Mouse (Mus musculus) hindbrain, embryonic 15.5 days (tissue): Measurements from ENCODE around the gene Soga1. TPM values are rescaled to one million over a fixed set of nuclear protein-coding genes. Genes with fewer than 3 reads are reported as not detected.

ENCODE experiments used
- ATAC-seq: fragments of 200-750 bp; cut with Nextera tagmentation; 2 replicates; pipeline ENCODE4 v1.8.0; 2017; ENCODE audit warnings: low read depth, moderate number of reproducible peaks, moderate TSS enrichment; ENCODE audit not compliant: low FRiP score
- H3K27ac ChIP-seq: fragments of 300-500 bp; sonication (generic); replicated peaks from 2 replicates; pipeline ENCODE4 v1.5.1; 2015; ENCODE audit warnings: mild to moderate bottlenecking, inconsistent platforms
- H3K27me3 ChIP-seq: fragments of 300-500 bp; sonication (generic); 2 replicates; pipeline ENCODE4 v1.6.1; 2015; ENCODE audit warnings: control low read depth, inconsistent platforms
- H3K36me3 ChIP-seq: fragments of 300-500 bp; sonication (generic); 2 replicates; pipeline ENCODE4 v1.6.1; 2015; ENCODE audit warnings: control low read depth, inconsistent platforms
- H3K4me1 ChIP-seq: fragments of 300-500 bp; sonication (generic); replicated peaks from 2 replicates; pipeline ENCODE4 v1.6.1; 2015; ENCODE audit warnings: control low read depth, inconsistent platforms
- H3K4me2 ChIP-seq: fragments of 300-500 bp; sonication (generic); 2 replicates; pipeline ENCODE4 v1.6.1; 2015; ENCODE audit warnings: moderate library complexity, mild to moderate bottlenecking, inconsistent platforms
- H3K4me3 ChIP-seq: fragments of 300-500 bp; sonication (generic); 2 replicates; pipeline ENCODE4 v1.5.1; 2015; ENCODE audit warnings: mild to moderate bottlenecking, inconsistent platforms
- H3K9ac ChIP-seq: fragments of 300-500 bp; sonication (generic); 2 replicates; pipeline ENCODE4 v1.6.1; 2015; ENCODE audit warnings: inconsistent platforms
- H3K9me3 ChIP-seq: fragments of 300-500 bp; sonication (generic); 2 replicates; pipeline ENCODE4 v1.6.1; 2016; ENCODE audit warnings: control low read depth, inconsistent platforms
- WGBS: fragments of 180-500 bp; shearing (Covaris S2); methylation state at CpG from one replicate; pipeline ENCODE4 v1.1.7; 2015; 5-methylcytosine and 5-hydroxymethylcytosine counted together
- polyA plus RNA-seq: library from polyadenylated mRNA; unstranded; fragments of >200 nt; fragmentation: Nextera tagmentation; extraction: Ambion mirVana; gene quantifications from 2 replicates; pipeline ENCODE4 v1.2.1, GENCODE M21; 2015

Gene Soga1
- polyA plus RNA-seq, 1 experiment from 2014 or later, result 5.2 TPM

GRCm38 (mm10) chr2:156991470-156992319 lies 87.4 kb downstream of the Soga1 start, which contains the start of gene Ndrg3:
TSS of gene Ndrg3 (minus strand) at chr2:156992056.
- peak within 1 kb of the TSS; percentile 92 for H3K9ac ChIP-seq
- H3K4me2 ChIP-seq, result peak within 1 kb of the TSS; percentile 78
- H3K4me3 ChIP-seq, result peak within 1 kb of the TSS; percentile 85
- peaks cover 19% of the 10 kb centered on the region for H3K4me1 ChIP-seq
- under 1% methylated on average over 66 of the region's 66 CpGs for WGBS
- no peaks in the 10 kb centered on the region for H3K9me3 ChIP-seq
- peak within 1 kb of the TSS; percentile 87 for H3K27ac ChIP-seq
- no peaks in the 10 kb centered on the region for H3K36me3 ChIP-seq
- peak; percentile 97 for ATAC-seq
- H3K27me3 ChIP-seq, result no peaks in the 10 kb centered on the region

- Histone ChIP-seq H3K36me3 (no peaks in the 10 kb centered on the region), H3K27me3 (no peaks in the 10 kb centered on the region), H3K27ac (peak overlapping the region; percentile 87; the same call in 1 of the 2 replicates), H3K9me3 (no peaks in the 10 kb centered on the region), H3K4me3 (peak overlapping the region; percentile 85), H3K4me1 (peaks cover 19% of the 10 kb centered on the region), H3K9ac (peak overlapping the region; percentile 92), H3K4me2 (peak overlapping the region; percentile 78)
- ATAC-seq, result no peak
- 3% methylated on average over 16 of the region's 16 CpGs for WGBS
Observed at GRCm38 (mm10) chr2:156990727-156991431, 88.2 kb downstream of the Soga1 start.

DNA sequence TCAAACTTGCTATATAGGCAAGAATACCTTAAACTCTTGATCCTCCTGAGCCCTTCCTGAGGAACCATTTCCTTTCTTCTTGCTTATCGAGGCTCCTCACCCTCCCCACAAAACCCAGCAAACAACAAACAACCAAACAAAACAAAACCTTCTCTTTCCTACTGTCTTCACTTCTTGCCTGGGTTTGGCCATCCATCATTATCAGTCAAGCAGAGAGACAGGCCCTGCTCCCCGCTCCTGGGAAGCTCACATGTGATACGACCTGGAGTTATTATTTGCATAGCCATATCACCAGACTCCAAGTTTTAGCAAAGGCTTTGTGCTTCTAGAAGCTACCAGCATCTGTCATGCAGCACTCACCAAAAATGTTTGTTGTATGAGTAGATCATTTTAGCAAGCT lies 91.7 kb downstream of the Soga1 start:
- WGBS, result 54% methylated on average over 3 of the region's 3 CpGs

DNA sequence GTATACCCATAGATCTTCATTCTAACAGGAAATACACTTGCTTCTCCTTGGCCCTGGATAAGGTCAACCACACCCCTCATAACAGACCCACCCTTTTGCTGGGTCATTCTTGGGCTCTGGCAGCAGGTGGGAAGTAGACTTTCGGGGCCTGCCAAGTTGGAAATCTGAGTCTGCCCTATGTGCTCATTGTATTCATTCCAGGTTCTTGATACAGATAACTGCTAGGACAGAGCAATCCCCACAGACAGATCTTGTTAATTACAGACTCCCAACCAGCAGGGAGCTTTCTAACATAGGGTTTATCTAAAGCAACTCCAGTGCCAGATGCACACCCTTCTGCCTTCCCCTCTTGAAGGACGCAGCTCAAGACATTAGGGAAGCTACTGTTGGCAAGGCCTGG lies 96.2 kb downstream of the Soga1 start:
- H3K9ac ChIP-seq, result no peak overlapping the region
- 0 out of 2 replicates have a peak overlapping the region, but pooled peaks have one; percentile 1 for H3K27ac ChIP-seq
- no peaks in the 10 kb centered on the region for H3K9me3 ChIP-seq
- no peaks in the 10 kb centered on the region for H3K27me3 ChIP-seq
- no peak for ATAC-seq
- 63% methylated on average over 2 of the region's 2 CpGs for WGBS
- H3K36me3 ChIP-seq, result no peaks in the 10 kb centered on the region
- H3K4me3 ChIP-seq, result no peak overlapping the region
- H3K4me2 ChIP-seq, result no peak overlapping the region
- H3K4me1 ChIP-seq, result 0 out of 2 replicates have a peak, but pooled peaks cover 1% of the 10 kb centered on the region

More for the DNA sequence above, 91.7 kb downstream of the Soga1 start:
- H3K4me2 ChIP-seq, result no peak overlapping the region
- no peak for ATAC-seq
- H3K4me3 ChIP-seq, result no peak overlapping the region
- no peaks in the 10 kb centered on the region for H3K27me3 ChIP-seq
- no peak overlapping the region for H3K27ac ChIP-seq
- no peaks in the 10 kb centered on the region for H3K36me3 ChIP-seq
- no peaks in the 10 kb centered on the region for H3K9me3 ChIP-seq
- H3K4me1 ChIP-seq, result peaks cover 19% of the 10 kb centered on the region
- no peak overlapping the region for H3K9ac ChIP-seq

- Histone ChIP-seq H3K4me3 (no peak overlapping the region), H3K4me2 (no peak overlapping the region), H3K9me3 (no peaks in the 10 kb centered on the region), H3K36me3 (no peaks in the 10 kb centered on the region), H3K9ac (no peak overlapping the region), H3K27me3 (no peaks in the 10 kb centered on the region), H3K4me1 (peaks cover 11% of the 10 kb centered on the region), H3K27ac (no peak overlapping the region)
- ATAC-seq, result no peak
- WGBS, result 84% methylated on average over 4 of the region's 4 CpGs
Observed at GRCm38 (mm10) chr2:156981291-156981690, 97.8 kb downstream of the Soga1 start.

DNA sequence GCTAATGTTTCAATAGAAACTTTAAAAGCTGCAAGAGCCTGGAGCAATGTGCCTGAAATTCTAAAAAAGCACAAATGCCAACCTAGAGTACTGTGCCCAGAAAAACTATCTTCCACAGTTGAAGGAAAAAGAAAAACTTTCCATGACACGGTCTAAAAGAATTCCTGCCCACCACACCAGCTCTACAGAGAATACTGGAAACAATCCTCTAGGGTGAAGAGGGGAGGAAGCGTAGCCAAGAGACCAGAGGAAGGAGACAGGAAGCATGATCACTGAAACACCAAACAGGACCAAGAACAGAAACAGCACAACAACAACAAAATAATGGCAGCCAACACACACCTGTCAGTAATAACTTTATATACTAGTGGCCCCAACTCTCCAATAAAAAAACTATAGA lies 99.0 kb downstream of the Soga1 start:
- Histone ChIP-seq H3K36me3 (no peaks in the 10 kb centered on the region), H3K9me3 (no peaks in the 10 kb centered on the region), H3K4me2 (no peak overlapping the region), H3K4me3 (no peak overlapping the region), H3K4me1 (peaks cover 14% of the 10 kb centered on the region), H3K27ac (no peak overlapping the region), H3K9ac (no peak overlapping the region), H3K27me3 (no peaks in the 10 kb centered on the region)
- no peak for ATAC-seq
- 78% methylated on average over 2 of the region's 2 CpGs for WGBS

DNA sequence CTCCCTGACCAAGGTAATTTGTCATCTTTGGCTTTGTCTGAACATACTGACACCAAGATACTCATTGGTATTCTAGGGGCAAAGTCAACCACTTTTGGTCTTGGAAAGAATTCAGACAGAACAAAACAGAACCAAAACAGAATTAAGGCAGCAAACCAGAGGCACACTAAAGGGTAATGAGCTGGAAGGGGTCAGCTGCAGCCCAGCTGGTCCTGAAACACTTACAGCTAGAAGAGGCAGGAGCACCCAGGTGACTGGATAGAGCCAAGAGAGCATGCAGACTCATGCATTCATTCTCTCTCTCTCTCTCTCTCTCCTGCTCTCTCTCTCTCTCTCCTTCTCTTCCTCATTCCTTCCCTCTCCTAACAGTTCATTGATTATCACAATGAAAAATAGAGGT lies 102.3 kb downstream of the Soga1 start:
- Histone ChIP-seq H3K27ac (peak overlapping the region; percentile 63; the same call in 1 of the 2 replicates), H3K4me1 (peaks cover 18% of the 10 kb centered on the region), H3K4me2 (no peak overlapping the region), H3K9me3 (no peaks in the 10 kb centered on the region), H3K4me3 (no peak overlapping the region), H3K27me3 (no peaks in the 10 kb centered on the region), H3K9ac (no peak overlapping the region), H3K36me3 (no peaks in the 10 kb centered on the region)
- ATAC-seq, result peak; percentile 66; the same call in 1 of the 2 replicates

DNA sequence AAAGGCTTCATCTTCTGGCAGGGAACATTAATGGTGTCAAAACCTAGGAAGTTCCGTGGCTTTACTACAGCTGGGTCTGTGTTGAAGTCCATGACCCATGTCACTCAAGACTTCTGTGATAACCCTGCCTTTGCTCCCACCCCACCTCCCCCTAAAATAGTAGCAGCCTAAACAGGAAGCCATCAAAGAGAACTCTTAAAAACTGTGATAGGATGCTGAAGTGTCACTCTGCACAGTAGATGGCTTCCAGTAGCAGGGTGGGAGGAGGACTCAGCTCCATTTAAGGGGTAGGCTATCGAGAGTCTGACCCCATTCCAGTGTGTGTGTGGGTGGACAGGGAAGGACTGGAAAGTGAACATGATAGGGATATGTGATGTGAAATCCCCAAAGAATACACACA lies 104.1 kb downstream of the Soga1 start:
- H3K9ac ChIP-seq, result no peak overlapping the region
- peaks cover 18% of the 10 kb centered on the region for H3K4me1 ChIP-seq
- no peaks in the 10 kb centered on the region; the same call in 1 of the 2 replicates for H3K36me3 ChIP-seq
- ATAC-seq, result no peak
- no peak overlapping the region for H3K27ac ChIP-seq
- H3K27me3 ChIP-seq, result no peaks in the 10 kb centered on the region
- 82% methylated on average over 2 of the region's 2 CpGs for WGBS
- H3K9me3 ChIP-seq, result no peaks in the 10 kb centered on the region
- no peak overlapping the region for H3K4me3 ChIP-seq
- no peak overlapping the region for H3K4me2 ChIP-seq

GRCm38 (mm10) chr2:156973316-156974100 lies 105.5 kb downstream of the Soga1 start:
- Histone ChIP-seq H3K9ac (no peak overlapping the region), H3K4me1 (peaks cover 18% of the 10 kb centered on the region), H3K9me3 (no peaks in the 10 kb centered on the region), H3K4me2 (no peak overlapping the region), H3K27me3 (no peaks in the 10 kb centered on the region), H3K4me3 (no peak overlapping the region), H3K36me3 (peaks cover under 1% of the 10 kb centered on the region; the same call in 1 of the 2 replicates), H3K27ac (no peak overlapping the region)
- no peak for ATAC-seq
- WGBS, result 81% methylated on average over 5 of the region's 5 CpGs

DNA sequence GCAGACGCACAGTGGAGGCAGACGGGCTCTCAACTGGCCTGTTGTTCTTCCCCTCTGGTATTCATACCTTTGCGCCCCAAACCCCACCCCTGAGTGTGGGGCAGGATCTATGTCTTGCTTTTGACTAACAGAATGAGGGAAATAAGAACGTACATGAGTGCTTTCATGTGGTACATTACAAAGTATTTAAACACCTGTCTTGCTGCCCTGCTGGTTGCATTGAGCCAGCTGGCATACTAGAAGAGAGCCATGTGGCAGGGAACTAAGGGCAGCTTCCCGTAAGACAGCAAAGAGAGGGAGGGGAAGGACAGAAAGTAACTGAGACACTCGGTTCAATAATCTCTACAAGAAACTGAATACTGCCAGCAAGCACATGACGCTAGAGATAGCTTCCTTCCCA lies 108.8 kb downstream of the Soga1 start:
- H3K4me2 ChIP-seq, result no peak overlapping the region
- H3K4me1 ChIP-seq, result 0 out of 2 replicates have a peak, but pooled peaks cover 3% of the 10 kb centered on the region
- ATAC-seq, result no peak
- H3K9me3 ChIP-seq, result no peaks in the 10 kb centered on the region
- no peak overlapping the region for H3K9ac ChIP-seq
- no peak overlapping the region for H3K27ac ChIP-seq
- WGBS, result 72% methylated on average over 7 of the region's 7 CpGs
- no peaks in the 10 kb centered on the region for H3K27me3 ChIP-seq
- H3K4me3 ChIP-seq, result no peak overlapping the region
- peaks cover 5% of the 10 kb centered on the region; the same call in 1 of the 2 replicates for H3K36me3 ChIP-seq

DNA sequence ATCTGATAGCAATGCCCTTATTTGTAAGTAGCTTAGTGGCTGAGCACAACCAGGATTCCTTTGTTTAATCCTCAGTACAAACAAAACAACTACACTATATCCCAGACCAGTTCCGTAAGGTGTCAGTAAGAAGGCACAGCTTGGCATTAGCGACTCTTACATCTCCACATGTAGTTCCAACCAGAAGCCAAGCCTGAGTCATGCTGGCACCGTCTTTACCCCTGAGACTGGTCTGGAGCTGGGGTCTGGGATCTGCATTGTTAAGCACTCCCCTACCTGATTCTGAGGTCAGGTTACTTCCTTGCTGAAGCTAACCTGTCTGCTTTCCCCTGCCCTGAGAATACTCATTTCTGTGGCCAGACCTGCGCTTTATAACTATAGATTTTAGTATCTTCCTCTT lies 110.6 kb downstream of the Soga1 start:
- no peak overlapping the region for H3K4me3 ChIP-seq
- H3K4me1 ChIP-seq, result 0 out of 2 replicates have a peak, but pooled peaks cover 3% of the 10 kb centered on the region
- H3K4me2 ChIP-seq, result no peak overlapping the region
- H3K27ac ChIP-seq, result no peak overlapping the region
- no peaks in the 10 kb centered on the region for H3K27me3 ChIP-seq
- H3K36me3 ChIP-seq, result peaks cover 5% of the 10 kb centered on the region; the same call in 1 of the 2 replicates
- H3K9ac ChIP-seq, result no peak overlapping the region
- no peak for ATAC-seq
- 81% methylated on average over 4 of the region's 4 CpGs for WGBS
- no peaks in the 10 kb centered on the region for H3K9me3 ChIP-seq
